Mouse (Mus musculus) macrophage (primary cell): ENCODE data around the gene Mrgprh. TPM values are rescaled to one million over a fixed set of nuclear protein-coding genes. Genes with fewer than 3 reads are reported as not detected.

Experiments
- H3K27ac ChIP-seq: fragments of 350-480 bp; formaldehyde crosslinking; 2 replicates; pipeline ENCODE4 v1.9.0; 2021
- H3K36me3 ChIP-seq: fragments of 350-480 bp; formaldehyde crosslinking; 2 replicates; pipeline ENCODE4 v1.9.0; 2021; ENCODE audit errors: inconsistent target
- H3K4me3 ChIP-seq: fragments of 350-480 bp; formaldehyde crosslinking; 2 replicates; pipeline ENCODE4 v1.9.0; 2021; ENCODE audit errors: inconsistent target
- H3K79me2 ChIP-seq: fragments of 350-480 bp; formaldehyde crosslinking; 2 replicates; pipeline ENCODE4 v1.9.0; 2021; ENCODE audit errors: inconsistent target
- WGBS: methylation state at CpG from one replicate; pipeline ENCODE4 v1.1.7; 2026; ENCODE audit warnings: inconsistent platforms; ENCODE audit not compliant: missing documents; 5-methylcytosine and 5-hydroxymethylcytosine counted together
- polyA plus RNA-seq: library from polyadenylated mRNA; stranded (reverse); fragments of 250-400 nt; gene quantifications from 3 replicates; pipeline ENCODE4 v1.2.4, GENCODE M21; 2018; ENCODE audit warnings: inconsistent platforms

Mrgprh gene
- polyA plus RNA-seq, 1 experiment from 2014 or later = not detected

DNA sequence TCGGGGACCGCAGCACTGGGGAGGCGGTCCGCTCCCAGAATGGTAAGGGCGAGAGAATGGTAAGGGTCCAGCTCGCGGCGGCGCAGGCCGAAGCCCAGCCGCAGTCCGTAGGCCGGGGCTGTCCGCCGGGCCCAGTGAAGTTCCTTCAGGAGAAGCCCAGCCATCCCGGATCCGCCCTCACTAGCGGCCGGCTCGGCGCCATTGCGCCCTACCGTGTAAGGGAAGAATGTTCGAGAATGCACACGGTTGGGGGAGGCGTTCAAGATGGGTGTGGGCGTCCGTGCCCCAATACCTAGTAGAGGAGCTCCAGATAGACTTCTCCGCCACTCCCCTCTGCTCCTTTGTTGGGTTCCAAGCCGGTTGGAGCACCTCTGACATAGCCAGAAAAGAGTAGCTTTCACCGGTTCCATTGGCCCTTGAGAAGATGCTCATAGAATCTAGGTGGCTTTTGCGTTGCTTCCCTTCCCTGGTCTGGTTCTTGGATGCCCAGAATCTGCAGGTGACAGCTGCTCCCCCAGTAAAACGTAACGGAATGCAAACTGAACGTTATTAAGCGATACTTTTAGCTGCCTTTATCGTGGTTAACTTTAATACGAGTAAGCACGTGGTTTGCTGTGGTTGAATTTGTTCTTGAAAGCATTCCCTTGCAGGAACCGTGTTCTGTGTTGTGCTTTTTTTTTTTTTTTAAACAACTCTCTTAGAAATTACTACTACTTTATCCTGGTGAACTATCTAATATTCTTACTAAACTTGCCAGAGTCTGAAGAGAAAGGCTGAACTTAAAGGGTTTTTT lies 41.0 kb downstream of the Mrgprh start:
- peak overlapping the region; percentile 99 for H3K4me3 ChIP-seq
- peak overlapping the region; percentile 52 for H3K27ac ChIP-seq
- H3K79me2 ChIP-seq = peaks cover 73% of the 10 kb centered on the region
- peaks cover 45% of the 10 kb centered on the region for H3K36me3 ChIP-seq
- WGBS = 0% methylated on average over 38 of the region's 40 CpGs

GRCm38 (mm10) chr17:12921073-12921472 lies 45.2 kb downstream of the Mrgprh start:
- Histone ChIP-seq H3K36me3 (peaks cover 48% of the 10 kb centered on the region), H3K79me2 (peaks cover 48% of the 10 kb centered on the region), H3K27ac (peak overlapping the region; percentile 27), H3K4me3 (no peak overlapping the region)
- WGBS = 13% methylated on average over 1 of the region's 1 CpGs

DNA sequence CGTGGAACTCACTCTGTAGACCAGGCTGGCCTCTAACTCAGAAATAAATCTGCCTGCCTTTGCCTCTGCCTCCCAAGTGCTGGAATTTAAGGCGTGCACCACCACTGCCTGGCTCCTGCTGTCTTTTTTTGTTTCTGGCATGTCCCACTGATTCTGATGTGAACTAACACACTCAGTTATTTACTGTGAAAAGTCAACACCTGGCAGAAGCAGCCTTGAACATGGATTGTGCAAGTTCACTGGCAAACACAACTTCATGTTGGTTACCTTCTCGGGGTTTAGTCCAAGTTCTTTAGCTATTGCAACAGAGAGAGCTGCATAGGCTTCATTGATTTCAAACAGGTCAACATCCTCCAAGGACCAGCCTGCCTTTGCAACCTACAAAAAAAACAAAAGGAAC lies 49.2 kb downstream of the Mrgprh start:
- 90% methylated on average over 3 of the region's 3 CpGs for WGBS
- H3K4me3 ChIP-seq = no peak overlapping the region
- no peak overlapping the region for H3K27ac ChIP-seq
- peaks cover 11% of the 10 kb centered on the region for H3K79me2 ChIP-seq
- peaks cover 36% of the 10 kb centered on the region for H3K36me3 ChIP-seq

- 91% methylated on average over 8 of the region's 8 CpGs for WGBS
Measured at GRCm38 (mm10) chr17:12925703-12926180, 49.9 kb downstream of the Mrgprh start.

More at GRCm38 (mm10) chr17:12925703-12926180, 49.9 kb downstream of the Mrgprh start:
- Histone ChIP-seq H3K27ac (no peak overlapping the region), H3K4me3 (no peak overlapping the region), H3K36me3 (peaks cover 29% of the 10 kb centered on the region), H3K79me2 (peaks cover 6% of the 10 kb centered on the region)

Other genes starting within 250 kb of the Mrgprh start
- not detected in 3 replicates for gene Slc22a1, start 200.2 kb upstream of the Mrgprh start, polyA plus RNA-seq
- gene Igf2r, start 106.4 kb upstream of the Mrgprh start, polyA plus RNA-seq = 44.5 to 77.5 TPM (median 67.5 TPM) in 3 replicates
- gene Mas1, start 7.9 kb upstream of the Mrgprh start, polyA plus RNA-seq = not detected in 3 replicates
- 0.09 to 0.41 TPM in 2 of 3 replicates, not detected in the other for gene Pnldc1, start 34.2 kb downstream of the Mrgprh start, polyA plus RNA-seq
- gene Tcp1, start 39.7 kb downstream of the Mrgprh start, polyA plus RNA-seq = 108 to 202 TPM (median 164 TPM) in 3 replicates
- gene Mrpl18, start 40.3 kb downstream of the Mrgprh start, polyA plus RNA-seq = 51.1 to 81.8 TPM (median 56.2 TPM) in 3 replicates
- gene Acat3, start 64.6 kb downstream of the Mrgprh start, polyA plus RNA-seq = 0.39 TPM in 1 of 3 replicates, not detected in the others
- gene Acat2, start 84.7 kb downstream of the Mrgprh start, polyA plus RNA-seq = 7.0 to 21.1 TPM (median 15.6 TPM) in 3 replicates
- gene Wtap, start 118.1 kb downstream of the Mrgprh start, polyA plus RNA-seq = 87.5 to 118 TPM (median 87.8 TPM) in 3 replicates
- 43.6 to 99.3 TPM (median 89.5 TPM) in 3 replicates for gene Sod2, start 130.8 kb downstream of the Mrgprh start, polyA plus RNA-seq
- 0.46 to 2.5 TPM (median 1.6 TPM) in 3 replicates for gene Gpr31b, start 176.3 kb downstream of the Mrgprh start, polyA plus RNA-seq
- 0.30 to 0.32 TPM in 2 of 3 replicates, not detected in the other for gene Tcp10b, start 185.1 kb downstream of the Mrgprh start, polyA plus RNA-seq